Mouse (Mus musculus): ENCODE results near the gene Lasp1.

Lasp1 gene

DNA sequence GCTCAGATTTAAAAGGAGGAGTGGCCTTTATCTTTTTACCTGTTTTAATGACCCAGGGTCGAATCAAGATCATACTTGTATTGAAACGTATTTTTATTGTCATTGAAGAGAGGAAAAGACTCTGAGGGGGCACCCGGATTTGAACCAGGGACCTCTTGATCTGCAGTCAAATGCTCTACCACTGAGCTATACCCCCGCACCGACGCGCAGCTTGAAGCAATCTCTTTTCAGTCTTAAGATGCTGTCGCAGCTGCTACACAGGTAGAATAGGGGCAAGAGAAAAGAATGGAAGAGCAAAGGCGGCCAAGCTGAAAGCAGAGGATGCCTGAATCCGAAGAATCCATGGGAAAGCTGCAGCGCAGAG, at the start of gene Lasp1:
Lasp1 (plus strand) TSS at position 219 of the 364 bp plus-strand sequence.
- ATAC-seq (ENCODE audit: insufficient number of reproducible peaks, low FRiP score, low TSS enrichment), result peak; percentile 38; the same call in 1 of the 2 replicates

- no peak for ATAC-seq (ENCODE audit: insufficient number of reproducible peaks, low FRiP score, low TSS enrichment)
Measured at GRCm38 (mm10) chr11:97753277-97753676, 45.5 kb upstream of the Lasp1 start.

DNA sequence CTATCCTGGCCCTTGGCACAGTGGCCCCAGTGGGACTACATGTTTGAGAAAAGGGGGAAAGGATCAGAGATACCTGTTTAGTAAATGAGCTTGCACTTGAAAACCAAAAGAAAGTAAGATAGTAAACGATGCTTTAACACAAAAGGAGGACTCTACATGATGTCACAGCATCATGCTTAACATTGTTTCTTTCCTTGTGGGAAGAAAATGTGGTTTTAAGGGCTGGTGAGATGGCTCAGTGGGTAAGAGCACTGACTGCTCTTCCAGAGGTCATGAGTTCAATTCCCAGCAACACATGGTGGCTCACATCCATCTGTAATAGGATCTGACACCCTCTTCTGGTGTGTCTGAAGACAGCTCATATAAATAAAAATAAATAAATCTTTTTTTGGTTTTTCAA, 40.7 kb upstream of the Lasp1 start:
- ATAC-seq (ENCODE audit: insufficient number of reproducible peaks, low FRiP score, low TSS enrichment), result no peak

- ATAC-seq (ENCODE audit: insufficient number of reproducible peaks, low FRiP score, low TSS enrichment), result no peak
Measured at GRCm38 (mm10) chr11:97758942-97759341, 39.9 kb upstream of the Lasp1 start.

DNA sequence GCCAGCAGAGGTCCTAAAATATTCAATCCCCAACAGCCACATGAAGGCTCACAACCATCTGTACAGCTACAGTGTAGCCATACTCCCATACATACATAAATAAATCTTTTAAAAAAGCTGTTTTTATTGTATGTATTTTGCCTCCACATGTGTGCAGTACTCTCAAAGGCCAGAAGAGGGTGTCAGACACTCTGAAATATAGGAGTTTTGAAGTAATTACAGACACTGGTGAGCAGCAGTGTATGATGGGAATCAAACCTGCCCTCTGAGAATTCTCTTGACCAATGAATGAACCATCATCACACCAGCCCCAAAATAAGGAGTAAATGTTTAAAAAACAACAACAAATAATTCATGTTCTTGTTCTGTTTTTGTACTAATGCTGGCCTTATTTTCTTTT, 37.2 kb upstream of the Lasp1 start:
- no peak for ATAC-seq (ENCODE audit: insufficient number of reproducible peaks, low FRiP score, low TSS enrichment)

DNA sequence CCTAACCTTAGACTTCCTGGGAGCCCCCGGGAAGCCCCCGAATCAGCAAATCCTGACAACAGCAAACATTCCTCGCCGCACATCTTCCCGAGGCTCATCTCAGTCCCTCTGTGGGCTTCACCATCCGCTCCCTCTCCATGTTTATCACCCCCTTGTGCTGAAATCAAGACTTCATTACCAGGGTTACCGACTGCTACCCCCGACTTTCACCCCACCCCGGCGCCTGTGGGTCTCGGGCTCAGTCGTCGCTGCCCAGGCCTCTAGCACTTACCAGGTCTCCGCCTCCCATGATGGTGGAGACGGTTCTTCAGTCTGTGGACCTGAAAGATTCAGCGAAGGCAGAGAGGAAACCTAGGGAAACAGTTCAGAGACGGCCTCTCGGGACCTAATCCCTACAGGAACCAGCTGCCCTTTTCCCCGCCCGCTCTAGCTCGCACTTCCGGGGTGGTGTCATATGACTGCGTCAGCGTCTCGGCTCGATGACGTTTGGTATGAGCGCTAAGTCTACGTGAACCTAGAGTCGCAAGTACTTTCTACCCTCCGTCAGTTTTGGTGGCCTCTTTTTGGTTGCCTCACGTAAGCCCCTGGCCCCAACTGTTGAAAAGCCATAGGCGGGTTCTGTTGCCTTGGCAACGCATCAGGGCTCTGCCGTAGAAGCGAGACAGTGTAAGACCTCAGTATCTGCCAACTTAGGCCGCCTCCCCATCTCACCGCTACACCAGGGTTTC, 32.5 kb upstream of the Lasp1 start, which contains the start of gene Cwc25:
Cwc25 (minus strand) TSS at position 403 of the 728 bp plus-strand sequence.
- ATAC-seq (ENCODE audit: insufficient number of reproducible peaks, low FRiP score, low TSS enrichment), result peak; percentile 87

- no peak for ATAC-seq (ENCODE audit: insufficient number of reproducible peaks, low FRiP score, low TSS enrichment)
Measured at GRCm38 (mm10) chr11:97769704-97770103, 29.1 kb upstream of the Lasp1 start.

GRCm38 (mm10) chr11:97771410-97771809, 27.4 kb upstream of the Lasp1 start:
- no peak for ATAC-seq (ENCODE audit: insufficient number of reproducible peaks, low FRiP score, low TSS enrichment)

DNA sequence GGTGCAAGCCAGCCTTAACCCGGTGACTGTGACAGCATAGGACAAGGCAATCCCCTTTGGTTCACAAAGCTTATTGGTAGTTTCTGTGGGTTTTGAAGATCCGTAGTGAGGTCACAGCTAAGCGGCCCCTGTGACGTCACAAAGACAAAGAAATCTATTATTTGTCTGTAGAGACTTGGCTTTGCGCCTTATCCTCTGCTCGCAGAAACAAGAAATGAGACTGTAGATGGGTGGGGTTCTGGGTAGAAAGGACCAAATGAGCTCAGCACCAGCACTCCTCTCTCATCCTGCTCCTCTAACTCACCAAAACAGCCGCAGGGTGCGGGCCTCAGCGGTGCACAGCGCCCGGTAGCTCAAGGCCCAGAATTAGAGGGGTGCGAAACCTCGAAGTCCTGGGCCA, 23.6 kb upstream of the Lasp1 start:
- ATAC-seq (ENCODE audit: insufficient number of reproducible peaks, low FRiP score, low TSS enrichment), result no peak

DNA sequence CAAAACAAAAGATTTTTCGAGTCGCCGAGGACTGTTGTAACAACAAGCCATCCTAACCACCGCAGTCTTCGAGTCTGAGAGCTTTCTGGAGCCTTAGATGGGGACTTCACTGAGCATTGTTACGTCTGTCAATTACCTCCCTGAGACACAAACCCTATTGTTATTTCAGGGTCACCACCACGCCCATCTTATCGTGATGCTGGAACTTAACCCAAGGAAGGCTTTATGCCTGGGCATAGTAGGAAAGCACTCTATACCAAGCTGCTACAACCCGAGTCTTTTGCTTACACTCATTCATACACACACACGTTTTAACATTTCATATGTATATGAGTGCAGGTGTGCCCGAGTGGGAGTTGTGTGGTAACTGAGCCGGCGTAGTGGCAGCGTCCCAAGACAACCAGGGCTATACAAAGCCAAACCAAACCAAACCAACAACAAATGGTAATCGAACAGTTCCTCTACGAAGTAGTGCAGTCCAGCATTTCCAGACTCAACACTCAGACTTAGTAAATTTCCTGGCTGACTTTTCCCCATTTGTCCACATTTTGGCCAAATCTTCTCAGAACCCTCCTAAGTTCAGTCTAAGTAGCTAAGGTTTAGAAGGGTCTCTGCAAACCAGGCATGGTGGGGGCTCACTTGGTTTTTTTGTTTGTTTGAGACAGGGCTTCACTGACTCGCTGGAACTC, 22.8 kb upstream of the Lasp1 start, which contains the start of gene 1700001P01Rik:
1700001P01Rik (minus strand) TSS at position 111 of the 689 bp plus-strand sequence.
- ATAC-seq (ENCODE audit: insufficient number of reproducible peaks, low FRiP score, low TSS enrichment), result no peak

DNA sequence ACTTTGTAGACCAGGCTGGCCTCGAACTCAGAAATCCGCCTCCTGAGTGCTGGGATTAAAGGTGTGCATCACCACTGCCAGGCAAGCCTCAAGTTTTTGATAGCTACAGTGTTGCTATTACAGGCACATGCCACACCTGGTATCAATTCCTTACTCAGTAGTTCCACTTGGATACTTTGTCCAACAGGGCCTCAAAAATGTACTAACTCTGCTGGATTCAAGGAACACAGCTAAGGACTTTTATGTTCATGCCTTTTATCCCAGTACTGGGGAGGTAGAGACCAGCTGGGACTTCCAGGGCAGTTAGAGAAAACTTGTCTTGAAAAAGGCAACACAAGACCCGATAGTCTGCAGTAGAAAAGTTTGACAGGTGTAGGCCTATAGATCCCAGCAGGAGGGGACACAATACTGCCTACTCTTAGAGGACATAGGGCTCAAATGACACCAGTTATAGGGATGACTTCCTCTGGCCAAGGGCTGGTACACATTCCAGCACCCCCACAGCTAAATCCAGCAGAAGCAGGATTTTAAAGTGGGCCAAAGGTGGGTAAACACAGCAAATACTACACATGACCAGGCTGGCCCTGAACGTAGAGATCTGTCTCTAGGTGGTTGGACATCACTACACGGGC, 22.2 kb upstream of the Lasp1 start:
- ATAC-seq (ENCODE audit: insufficient number of reproducible peaks, low FRiP score, low TSS enrichment), result no peak

GRCm38 (mm10) chr11:97777129-97777529, 21.7 kb upstream of the Lasp1 start:
- ATAC-seq (ENCODE audit: insufficient number of reproducible peaks, low FRiP score, low TSS enrichment), result no peak

GRCm38 (mm10) chr11:97778918-97779317, 19.9 kb upstream of the Lasp1 start:
- ATAC-seq (ENCODE audit: insufficient number of reproducible peaks, low FRiP score, low TSS enrichment), result no peak

- ATAC-seq (ENCODE audit: insufficient number of reproducible peaks, low FRiP score, low TSS enrichment), result no peak
Measured at GRCm38 (mm10) chr11:97779968-97780701, 18.7 kb upstream of the Lasp1 start.

- no peak for ATAC-seq (ENCODE audit: insufficient number of reproducible peaks, low FRiP score, low TSS enrichment)
Measured at GRCm38 (mm10) chr11:97781478-97781831, 17.3 kb upstream of the Lasp1 start.

DNA sequence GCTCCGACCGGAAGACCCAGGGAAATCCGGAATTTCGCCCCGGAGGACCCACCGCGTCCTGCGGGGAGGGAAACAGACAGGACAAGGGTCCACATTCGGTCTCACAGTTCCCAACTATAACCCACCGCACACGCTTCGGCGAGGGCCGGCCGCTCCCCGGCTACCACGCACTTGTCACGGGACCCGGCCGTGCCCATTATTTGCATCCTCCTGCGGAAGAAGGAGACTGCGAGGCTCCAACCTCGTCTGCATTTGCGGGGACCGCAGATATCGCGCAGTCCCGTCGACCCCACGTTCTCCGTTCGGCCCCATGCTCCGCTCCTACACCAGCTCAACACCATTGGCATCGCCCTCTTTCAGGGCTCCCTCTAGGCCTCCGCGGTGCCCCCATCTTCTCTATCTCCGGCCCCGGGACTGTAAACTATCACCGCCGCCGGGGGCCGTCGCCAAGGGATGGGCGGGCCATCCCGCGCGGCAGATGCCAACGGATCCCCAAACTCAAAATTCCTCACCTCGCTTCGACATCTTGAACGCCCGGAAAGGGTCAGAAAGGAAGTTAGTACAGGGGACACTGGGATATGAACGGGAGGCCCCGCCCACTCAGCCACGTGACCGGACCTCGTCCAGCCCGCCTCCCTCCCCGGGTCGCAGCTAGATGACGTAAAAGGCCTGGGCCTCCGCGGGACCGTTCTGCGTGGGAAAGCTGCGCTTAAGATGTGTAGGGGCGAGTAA, 16.8 kb upstream of the Lasp1 start, which contains the start of gene Rpl23:
Rpl23 (minus strand) TSS at position 606 of the 732 bp plus-strand sequence.
- peak; percentile 74; the same call in 1 of the 2 replicates for ATAC-seq (ENCODE audit: insufficient number of reproducible peaks, low FRiP score, low TSS enrichment)

GRCm38 (mm10) chr11:97782564-97782895, 16.3 kb upstream of the Lasp1 start:
- ATAC-seq (ENCODE audit: insufficient number of reproducible peaks, low FRiP score, low TSS enrichment), result no peak

GRCm38 (mm10) chr11:97787961-97788360, 10.8 kb upstream of the Lasp1 start:
- ATAC-seq (ENCODE audit: insufficient number of reproducible peaks, low FRiP score, low TSS enrichment), result no peak

DNA sequence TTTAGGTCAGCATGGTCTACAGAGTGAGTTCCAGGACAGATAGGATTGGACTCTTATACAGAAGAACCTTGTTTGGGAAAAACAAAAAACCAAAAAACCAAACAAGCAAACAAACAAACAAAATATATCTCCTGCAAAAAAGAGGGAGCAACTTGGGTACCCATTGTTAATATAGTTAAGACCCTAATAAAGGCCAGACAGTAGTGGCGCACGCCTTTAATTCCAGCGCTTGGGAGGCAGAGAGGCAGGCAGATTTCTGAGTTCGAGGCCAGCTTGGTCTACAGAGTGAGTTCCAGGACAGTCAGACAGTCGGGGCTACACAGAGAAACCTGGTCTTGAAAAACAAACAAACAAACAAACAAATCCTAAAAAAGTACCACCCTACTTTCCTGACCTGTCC, 9.1 kb upstream of the Lasp1 start:
- no peak for ATAC-seq (ENCODE audit: insufficient number of reproducible peaks, low FRiP score, low TSS enrichment)
